Mouse (Mus musculus) c-Kit-positive CD71-positive TER-119-positive erythroid progenitor cells, embryonic 14.5 days (primary cell): Measurements from ENCODE around the gene Palmd.

Experiments used
- DNase-seq: peaks from one replicate; pipeline ENCODE4 v3.0.0-alpha.2; 2013; ENCODE audit warnings: low spot score

Palmd gene

DNA sequence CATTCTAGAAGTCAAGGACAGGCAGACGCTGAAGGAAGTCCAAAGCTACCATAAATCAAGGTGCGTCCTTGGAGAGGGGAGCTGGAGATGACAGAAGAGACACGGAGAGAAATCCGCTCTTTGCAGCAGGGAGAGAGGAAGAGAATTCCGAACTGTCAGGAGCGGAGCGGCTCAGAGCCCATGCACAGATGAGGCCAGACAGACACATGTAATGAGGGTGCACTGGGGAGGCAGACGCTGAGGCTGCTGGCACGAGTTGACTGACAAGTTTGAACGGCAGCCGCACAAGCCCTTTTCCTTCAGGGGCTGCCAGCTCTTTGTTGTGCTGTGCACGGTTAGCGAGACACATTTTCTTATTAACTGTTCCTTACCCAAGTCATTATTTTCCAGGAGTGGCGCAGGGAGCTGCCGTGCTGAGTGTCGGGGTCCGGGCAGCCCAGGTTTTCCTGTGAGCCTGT lies at the start of gene Palmd:
Palmd (minus strand) TSS at position 448 of the 458 bp plus-strand sequence.
- DNase-seq: no peak

DNA sequence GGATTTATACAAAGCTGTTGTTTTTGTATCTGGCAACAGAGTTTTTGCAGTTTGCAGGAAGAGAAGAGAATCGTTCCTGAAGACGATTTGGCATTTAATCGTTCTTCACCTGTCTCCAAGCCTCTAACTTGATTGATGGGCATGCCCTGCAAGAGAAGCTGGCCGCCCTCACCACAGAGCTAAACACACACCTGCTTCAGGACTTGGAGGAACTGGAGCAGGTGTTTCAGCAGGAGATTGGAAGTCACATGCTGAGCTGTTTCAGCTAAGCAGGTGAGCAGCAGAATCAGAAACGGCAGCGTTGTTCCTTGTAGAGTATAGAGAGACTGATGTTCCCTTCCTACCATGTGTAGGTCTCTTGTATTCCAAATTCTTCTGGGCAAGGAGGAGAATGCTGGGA lies 41.4 kb upstream of the Palmd start:
- DNase-seq: no peak

DNA sequence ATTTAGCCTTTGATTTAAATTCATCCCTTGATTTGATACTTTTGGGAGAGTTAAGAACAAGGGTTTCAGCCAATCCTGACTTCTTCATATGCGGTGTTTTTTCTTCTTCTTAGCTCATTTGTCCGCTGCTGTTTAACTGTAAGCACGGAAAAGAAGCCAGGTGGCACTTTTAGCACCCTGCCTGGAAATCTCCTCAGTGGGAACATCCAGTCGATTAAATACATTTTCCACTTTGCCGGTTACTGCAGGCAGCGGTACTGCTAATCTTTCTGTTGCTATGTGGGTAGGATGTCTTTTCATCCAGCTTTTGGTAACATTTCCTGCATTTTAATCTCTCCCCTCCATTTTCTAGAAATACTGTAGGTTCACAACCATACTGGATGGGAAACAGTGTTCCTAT lies 38.6 kb upstream of the Palmd start:
- DNase-seq: no peak

DNA sequence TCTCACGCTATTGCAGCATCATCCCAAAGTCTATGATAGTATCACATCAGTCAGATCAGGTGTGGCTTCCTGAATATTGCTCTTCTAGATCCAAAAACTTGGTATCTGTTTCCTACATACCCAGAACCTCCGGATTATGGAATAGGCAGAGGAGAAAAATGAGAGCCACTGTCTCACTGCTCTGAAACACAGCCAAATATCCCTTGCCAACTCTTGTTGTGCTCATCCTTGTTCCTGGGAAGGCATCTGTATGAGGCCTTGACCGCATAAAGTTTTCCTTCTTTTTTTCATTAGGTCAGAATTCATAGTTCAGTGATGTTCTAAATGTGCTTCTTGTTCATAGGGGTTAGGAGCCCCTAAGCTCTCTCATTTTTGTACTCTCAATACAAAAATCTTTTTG lies 37.8 kb upstream of the Palmd start:
- DNase-seq: no peak

DNA sequence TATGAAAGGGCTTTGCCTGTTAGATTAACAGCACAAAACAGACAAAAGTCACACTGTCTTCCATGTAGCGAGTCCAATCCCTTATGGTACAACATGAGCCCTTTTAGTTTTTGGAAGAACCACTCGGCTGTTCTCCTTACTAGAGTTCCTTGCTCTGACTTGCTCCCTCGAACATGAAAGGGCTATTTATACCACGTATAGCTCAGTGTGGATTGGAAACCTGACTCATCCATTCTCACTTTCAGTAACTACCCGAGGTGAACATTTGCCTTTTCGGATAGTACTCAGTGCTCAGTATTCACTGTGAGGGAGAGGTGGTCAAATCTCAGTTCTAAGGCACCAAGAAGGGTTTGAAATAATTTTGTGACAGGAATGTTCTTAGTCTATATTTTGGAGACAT lies 34.6 kb upstream of the Palmd start:
- DNase-seq: no peak

DNA sequence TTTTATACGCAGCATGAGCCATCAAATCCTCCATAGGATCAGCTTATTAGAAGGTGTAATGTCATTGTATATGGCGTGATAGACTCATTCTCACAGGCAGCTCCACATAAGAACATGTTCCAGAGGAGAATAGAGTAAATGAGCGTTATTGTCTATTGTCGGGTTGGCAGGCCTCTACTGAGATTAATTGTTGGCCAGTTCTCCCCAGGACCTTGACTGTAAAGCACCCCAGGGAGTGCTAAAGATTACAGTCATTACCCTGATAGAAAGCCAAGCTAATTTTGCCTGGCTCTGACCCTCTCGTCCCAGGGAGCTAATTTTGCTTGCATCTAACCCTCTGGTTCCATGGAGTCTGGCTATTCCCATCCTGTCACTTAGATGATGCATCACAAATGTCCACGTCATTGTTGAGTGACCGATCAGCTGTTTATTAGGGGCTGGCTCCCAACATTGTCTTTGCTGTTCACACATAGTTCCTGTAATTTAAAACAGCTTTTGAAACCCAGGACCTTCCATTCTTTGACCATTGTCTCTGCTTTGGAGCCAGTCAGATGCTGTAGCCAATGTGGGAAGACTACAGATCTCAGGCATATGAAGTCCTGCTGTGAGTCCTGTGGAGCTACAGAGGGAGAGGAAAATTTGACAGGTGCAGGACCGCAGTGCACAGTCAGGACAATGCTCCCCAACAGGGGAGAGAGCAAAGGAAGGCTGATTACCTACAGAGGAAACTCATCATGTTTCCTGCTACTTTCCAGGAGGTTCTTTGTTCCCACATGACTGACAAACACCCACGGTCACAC lies 33.1 kb upstream of the Palmd start:
- DNase-seq: no peak

DNA sequence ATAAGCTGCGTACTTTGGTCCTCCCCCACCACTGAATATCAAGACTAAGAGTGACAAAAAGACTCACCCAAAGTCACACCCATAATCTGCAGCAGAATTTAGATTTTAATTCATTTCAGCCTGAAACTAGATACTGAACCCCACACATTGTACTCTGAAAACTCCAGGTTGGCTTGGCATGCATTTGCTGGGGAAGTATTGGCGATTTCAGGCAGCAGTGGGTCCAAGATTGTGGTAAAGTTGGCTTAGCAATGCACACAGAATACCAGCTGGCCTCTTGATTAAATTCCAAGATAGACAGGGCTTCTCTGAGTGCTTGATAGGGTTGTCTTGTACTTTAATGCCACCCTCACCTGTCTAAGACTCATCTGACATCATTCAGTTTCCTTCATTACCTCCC lies 24.2 kb upstream of the Palmd start:
- DNase-seq: no peak

DNA sequence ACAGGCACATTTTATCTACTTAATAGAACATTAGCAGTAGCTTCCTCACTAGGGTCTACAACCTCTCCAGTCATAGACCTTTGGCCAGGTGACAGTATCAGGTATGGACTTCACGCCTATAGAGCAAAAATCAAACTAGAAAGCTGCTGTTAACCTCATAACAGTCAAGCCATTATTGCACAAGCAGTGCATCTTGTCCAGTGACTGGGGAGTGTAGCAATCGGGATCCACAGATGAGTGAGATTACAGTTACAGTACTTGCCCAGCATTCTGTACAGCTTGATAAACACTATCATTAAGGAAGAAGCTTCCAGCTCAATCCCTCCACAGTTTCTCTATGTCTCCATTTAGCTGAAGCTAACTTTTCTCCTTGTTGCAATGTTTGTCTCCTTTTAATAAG lies 22.4 kb upstream of the Palmd start:
- no peak for DNase-seq

DNA sequence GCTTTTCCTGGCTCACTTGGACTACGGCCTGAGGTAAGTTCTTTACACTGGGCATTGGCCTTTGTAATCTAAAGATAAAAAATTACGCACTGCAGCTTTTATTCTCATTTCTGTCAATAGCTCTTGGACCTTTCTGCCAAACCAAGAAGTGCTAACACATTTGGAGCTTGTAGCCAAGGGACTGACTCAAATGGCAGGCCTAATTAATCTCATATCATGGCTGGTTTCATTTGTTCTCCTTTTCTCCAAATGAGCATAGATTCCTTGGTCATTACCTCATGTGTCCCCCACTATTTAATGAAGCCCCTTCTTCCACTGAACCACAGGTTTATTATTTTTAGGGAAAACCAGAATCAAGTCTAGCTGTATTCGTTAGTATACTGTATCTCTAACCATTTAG lies 19.4 kb upstream of the Palmd start:
- no peak for DNase-seq

DNA sequence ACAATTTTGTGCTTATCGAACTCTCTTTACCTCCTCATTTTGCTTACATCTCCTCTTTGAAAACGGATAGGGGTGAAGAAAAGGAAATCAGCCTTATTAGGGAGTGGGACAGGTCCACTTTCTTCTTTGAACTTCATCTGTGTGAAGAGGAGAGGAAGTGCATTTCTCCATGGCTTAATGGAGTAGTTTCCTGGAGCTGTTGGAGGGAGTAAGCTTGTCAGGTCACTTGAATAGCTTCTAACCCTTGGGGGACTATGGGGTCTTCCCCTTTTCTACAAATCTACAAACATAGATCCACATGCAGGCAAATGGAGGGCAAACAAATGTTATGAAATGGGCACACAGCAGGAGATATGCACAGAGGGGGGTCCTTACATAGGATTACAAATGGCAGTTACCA lies 17.7 kb upstream of the Palmd start:
- no peak for DNase-seq

DNA sequence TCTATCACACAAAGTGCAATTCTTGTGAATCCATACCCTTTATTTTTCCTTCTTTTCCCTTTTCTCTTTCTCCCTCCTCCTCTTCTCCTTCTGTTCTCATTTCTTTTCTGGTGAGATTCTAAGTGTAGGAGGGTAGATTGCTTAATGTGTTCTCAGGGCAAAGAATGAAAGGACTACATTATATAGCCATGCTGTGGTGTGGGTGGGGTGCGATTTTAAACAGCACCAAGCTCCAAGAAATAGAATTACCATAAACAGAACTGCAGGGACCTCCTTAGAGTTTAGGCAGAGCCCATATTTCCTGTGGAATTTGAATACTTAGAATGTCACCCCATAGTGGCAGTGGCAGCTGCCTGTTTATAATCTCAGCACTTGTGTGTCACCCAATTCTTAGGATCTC lies 17.0 kb upstream of the Palmd start:
- DNase-seq: no peak

DNA sequence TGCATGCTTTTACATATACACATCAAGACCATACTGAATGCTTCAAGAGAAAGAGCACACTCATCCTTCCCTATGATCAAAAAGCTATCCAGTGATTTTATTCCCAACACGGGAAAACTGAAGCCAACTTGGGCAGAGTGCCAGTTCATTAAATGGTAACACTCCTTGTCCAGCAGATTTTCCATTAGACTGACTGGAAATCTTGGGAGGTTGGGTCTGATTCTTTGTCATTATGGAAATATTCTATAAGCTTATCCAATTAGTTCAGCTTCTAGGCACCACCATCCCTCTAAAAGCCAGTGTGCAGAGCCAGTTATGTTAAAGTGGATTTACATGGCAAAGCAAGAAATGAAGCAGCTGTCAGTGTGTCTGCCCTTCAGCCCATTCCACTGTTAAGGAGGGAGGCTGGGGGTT lies 16.3 kb upstream of the Palmd start:
- no peak for DNase-seq

DNA sequence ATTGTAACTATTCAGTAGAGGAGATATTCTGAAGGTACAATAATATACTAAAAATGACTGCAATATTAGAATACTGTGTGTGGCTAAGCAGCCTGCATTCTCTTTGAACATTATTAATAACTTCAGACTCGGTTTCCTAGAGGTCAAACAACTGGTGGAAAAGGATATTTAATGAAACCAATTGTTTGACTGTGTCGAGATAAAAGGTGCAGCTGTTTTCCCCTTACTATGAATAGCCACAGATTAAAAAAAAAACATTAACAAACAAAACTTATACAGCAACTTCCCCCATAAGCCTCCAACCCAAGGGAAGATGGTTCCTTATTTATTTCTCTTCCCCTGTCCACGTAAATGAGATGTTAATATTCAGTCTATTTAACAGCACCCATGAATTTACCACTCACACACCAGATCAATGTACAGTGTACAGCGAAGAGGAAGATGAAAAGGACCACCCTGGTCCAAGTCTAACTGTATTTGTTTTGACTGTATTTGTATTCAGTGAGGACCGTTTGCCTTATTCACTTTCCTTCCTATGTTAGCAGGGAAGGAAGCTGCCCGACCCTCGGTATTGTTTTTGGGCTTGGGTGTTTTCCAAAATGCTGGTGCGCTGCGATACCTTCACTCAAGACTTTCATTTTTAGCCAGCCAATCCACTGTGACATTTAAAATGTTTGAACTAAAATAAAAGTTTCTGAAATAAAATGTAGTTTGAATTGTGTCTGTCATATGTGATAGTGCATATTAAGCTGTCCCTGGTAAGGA lies 13.2 kb upstream of the Palmd start:
- DNase-seq: no peak

DNA sequence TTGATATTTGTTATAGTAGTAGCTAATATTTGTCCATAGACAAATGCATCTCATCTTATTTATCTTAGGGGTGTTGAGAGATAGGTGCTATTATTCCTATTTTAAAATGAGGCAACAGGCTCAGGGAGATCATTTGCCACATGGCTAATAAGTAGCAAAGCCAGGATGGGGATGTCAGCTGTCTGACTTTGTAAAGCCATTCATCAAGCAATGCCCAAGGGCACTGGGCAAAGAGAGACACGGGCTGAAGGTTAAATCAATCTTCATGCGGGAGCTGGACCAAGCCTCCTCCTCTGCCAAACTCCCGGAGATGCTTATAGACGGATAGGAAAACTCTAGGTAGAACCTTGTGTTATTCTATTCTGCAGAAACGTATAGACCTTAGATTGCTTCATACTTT lies 999 bp upstream of the Palmd start:
- DNase-seq: no peak

DNA sequence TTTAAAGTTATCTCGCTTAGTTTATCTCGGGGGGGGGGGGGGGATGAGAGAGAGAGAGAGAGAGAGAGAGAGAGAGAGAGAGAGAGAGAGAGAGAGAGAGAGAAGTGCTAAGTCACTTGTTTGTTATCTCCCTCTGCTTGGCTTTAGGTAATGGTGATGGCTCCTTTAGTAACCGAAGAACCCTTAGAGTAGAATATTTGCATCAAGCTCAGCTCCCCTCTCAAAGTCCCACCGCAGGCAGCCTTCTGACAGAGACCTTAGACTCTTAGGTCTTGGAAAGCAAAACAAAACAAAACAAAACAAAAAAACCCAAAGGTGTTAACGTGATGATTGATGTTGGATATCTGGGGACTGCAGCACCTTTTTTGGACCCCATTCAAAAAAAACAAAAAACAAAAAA lies 216 bp upstream of the Palmd start:
- no peak for DNase-seq

DNA sequence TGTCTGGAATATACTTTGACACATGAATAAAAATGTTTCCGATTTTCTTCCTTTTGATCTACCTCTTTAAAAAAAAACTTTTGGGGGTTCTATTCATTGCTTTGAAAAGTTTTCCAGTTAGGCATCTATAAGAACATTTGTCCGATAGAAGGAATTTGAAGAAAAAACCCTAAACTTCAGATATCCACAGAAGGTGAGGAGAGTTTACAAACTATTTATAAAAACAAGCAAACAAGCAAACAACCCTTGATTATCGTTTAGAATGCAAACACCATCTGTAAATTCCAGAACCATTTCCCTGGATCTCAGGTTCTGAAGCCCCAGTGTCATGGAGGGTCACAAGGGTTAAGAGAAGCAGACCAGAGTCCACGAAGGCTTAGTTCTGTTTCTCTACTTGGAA lies 820 bp downstream of the Palmd start, which contains the start of gene 4930455H04Rik:
4930455H04Rik (plus strand) TSS at position 301 of the 400 bp plus-strand sequence.
- DNase-seq: no peak

DNA sequence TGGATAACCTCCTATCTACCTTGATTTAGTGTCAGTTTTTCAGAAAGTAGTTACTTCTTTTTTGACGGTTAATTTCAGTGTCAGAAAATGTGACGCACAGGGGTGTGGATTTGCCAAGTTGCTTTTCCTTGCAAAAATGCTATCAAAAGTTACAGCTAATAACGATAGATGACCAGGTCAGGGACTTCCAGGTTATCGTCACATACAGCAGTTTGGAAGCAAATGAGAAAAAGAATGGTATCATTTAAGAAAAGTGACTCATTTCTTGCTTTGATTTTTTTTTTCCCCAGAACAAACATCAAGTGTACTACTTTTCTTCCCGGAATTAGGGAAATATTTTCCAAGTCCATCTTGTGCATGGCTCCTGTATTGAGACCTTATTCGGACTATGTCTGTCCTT lies 1.4 kb downstream of the Palmd start:
- DNase-seq: no peak

DNA sequence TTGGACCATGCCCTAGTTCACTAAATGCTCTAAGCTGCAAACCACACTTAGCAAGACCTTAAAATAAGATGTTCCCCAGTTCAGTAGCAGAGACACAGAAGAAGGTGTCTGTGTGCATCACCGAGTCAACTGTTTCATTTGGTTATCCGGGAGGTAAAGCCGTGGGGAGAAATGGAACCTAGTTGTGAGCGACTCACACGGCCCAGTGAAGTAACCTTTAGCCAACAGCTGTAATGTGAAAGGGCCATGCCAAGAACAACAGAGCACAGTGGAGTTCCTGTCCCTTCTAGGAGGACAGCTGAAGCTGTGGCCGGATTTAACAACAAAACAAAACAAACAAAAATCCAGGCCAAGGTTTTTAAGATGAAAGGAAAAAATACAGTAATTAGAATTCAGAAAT lies 2.0 kb downstream of the Palmd start:
- DNase-seq: no peak

DNA sequence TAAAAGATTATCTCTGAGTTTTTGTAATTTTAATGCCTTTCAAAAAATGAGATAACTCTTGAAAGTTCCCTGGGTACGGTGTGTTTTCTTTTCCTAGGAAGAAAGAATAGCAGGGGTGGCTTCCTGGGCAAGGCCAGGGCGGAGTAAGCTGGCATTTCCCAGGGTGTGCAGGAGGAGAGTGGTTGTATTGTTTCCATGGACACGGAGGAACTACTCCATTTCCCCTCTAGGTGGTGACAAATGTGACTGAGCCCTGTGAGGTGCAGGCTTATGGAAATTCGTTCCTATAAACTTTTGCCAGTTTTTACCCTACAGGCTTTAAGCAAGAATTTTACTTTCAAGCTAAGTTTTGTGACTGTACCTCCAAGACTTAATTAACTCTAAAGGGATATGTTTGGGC lies 2.6 kb downstream of the Palmd start:
- no peak for DNase-seq

DNA sequence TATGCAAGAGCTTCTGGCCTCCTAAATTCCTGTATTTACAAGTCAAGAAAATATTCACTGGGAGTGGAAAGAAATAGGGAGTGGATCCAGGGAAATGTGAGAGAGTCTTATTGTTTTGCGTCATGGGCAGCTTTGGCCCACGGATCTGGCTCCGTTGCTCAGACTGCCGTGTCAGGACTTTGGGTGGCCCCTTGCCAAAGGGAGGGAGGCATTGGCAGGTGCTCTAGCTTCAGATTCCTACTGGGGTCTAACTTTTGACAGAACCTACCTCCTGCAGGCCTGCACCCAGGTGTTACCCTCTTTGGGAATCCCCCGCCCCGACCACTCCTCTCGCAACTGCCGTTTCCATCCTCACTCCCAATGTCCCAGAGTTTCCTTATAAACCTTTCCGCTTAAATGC lies 4.4 kb downstream of the Palmd start:
- no peak for DNase-seq

DNA sequence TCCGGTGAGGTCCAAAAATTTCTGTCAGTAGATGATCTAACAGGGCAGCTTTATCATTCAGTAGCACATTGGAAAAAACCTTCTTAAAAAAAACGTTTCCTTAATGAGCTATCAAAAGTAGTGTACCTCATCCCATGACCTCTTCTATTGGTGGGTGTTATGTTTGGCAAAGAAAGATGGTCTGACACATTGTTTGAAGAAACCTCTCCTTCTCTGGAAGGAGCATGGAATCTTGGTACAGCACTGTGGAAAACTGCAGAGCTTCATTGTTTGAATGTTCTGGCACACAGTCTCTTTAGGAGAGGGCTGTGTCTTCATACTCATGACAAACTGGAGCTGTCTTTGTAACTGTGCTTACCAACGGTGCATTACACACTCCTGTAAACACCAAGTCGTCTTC lies 5.6 kb downstream of the Palmd start:
- no peak for DNase-seq

DNA sequence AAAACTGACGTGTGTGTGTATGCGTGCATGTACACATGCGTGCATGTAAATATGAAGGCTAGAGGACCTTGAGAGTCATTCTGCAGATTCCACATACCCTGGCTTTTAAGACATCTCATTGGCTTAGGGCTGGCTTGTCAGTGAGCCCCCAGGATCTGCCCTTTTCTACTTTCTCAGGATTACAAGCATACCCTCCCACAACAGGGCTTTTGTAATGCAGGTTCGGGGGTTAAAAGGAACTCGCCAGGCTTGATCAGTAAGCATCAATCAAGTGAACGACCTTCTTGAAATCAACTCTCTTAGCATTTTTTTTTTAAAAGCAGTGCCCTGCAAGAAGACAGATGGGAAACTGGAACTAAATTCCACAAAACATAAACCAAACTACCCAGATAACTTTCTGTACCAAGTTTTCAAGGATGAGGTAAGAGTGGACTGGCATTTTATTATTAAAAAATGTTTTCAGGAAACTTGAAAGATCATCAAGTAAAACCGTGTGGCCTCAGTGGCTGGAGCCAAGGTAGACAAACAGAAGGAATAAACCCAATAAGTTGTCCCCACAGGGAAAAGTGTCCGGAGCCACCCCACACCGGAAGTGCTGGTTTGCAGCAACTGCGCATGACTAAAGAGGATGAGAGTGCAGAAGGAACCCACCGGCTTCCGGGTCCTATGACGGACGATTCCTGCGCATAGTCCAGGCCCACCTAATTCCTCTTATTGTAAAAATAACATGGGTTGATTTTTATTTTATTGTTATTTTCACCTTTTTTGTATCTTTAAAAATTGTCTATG lies 7.2 kb downstream of the Palmd start:
- no peak for DNase-seq

DNA sequence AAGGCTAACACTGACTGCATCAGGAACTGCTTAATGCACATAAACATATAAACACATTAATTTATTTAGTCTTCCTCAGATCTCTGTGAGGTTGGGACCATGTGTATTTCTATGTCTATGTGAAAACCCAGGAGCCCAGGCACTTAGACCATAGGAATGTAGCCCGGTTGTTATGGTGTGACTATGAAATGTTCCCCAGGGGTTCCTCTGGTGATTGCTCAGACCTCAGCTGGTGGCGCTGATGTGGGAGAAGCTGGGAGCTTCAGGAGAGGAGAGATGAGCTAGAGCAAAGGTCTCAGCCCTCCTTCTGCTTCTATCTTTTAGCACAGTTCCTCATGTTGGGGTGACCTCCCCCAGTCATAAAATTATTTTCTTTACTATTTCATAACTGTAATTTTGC lies 8.4 kb downstream of the Palmd start:
- no peak for DNase-seq
